Mouse (Mus musculus) small intestine, adult 10 weeks (tissue): ENCODE data around the gene Phf21a. TPM values are rescaled to one million over a fixed set of nuclear protein-coding genes. Genes with fewer than 3 reads are reported as not detected.

Source experiments
- polyA plus RNA-seq: library from polyadenylated mRNA; stranded (reverse); fragments of 350-450 nt; fragmentation: Illumina TruSeq; extraction: RNeasy Lipid Tissue Mini Kit (QIAGEN cat#74804); gene quantifications from one replicate; pipeline ENCODE4 v1.2.3, GENCODE M21; 2014; ENCODE audit warnings: low replicate concordance

Gene Phf21a
- polyA plus RNA-seq: 24.8 TPM

DNA sequence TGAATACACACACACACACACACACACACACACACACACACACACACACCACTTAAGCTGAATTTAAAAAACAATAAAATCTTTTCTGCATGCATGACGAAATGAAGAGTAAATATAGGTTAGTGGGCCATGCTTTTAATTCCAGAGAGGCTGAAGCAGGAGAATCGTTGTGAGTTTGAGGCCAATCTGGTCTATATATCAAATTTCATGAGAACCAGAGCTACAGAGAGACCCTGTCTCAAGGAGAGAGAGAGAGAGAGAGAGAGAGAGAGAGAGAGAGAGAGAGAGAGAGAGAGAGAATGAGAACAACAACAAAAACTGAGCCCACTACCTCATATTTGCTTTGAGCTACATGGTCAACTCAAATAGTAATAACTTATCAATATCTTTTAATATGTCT lies at the start of gene Phf21a:
Gene Phf21a (plus strand): TSS at position 301 of the 400 bp plus-strand sequence.

DNA sequence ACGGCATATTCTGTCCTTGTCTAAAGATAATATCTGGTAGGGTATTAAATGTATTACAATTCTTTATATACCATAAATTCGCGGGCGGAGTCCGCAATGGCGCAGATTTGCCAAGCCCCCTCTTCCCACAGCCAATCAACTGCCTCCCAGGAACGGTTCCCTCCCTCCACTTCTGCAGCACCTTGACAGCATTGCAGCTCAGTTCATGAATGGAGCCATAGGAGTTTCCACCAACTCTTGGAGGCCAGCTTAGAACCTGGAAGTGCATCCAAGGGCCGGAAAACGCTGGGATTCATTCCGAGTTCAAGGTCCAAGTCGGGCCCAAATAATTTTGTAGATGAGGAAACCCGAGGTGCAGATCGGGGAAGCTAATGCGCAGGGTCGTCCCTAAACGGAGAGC lies 281.6 kb downstream of the Phf21a start, which contains the start of the genes Pex16 and Large2:
Gene Pex16 (plus strand): TSS at position 163 of the 400 bp plus-strand sequence.
Gene Large2 (minus strand): TSS at position 356 of the 400 bp plus-strand sequence.

DNA sequence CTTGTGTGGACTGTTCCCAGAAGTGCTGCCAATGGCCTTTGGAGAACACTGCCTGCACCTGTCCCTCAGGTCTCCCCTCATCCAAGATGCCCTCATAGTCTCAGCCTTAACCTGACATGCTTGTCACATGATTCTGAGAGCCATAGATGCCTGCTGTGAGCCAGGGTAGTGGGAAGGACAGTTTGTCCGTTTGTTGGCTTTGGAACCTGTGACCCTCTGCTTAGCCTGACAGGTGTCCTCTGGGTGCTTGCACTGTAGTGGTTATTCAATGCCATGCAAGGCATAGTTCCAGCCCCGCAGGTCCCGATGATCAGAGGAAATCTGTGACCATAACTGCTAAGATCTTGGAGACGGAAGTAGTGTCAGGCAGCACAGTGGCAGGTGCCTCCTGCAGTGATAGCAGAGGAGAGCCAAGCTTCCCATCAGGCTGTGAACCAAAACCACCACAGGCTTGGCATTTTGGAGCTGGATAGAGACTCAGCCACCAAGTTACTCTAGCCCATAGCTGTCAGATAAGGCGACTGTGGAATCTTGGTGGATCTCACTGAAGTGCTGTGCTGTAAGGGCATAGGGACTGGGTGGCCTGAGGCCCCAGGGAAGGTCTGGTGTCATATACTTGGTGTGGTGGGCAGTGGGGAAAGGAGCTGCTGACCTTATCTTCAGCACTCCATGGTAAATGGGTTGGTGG lies 289.1 kb downstream of the Phf21a start, which contains the start of gene 1700029I15Rik:
Gene 1700029I15Rik (plus strand): TSS at position 638 of the 688 bp plus-strand sequence.

DNA sequence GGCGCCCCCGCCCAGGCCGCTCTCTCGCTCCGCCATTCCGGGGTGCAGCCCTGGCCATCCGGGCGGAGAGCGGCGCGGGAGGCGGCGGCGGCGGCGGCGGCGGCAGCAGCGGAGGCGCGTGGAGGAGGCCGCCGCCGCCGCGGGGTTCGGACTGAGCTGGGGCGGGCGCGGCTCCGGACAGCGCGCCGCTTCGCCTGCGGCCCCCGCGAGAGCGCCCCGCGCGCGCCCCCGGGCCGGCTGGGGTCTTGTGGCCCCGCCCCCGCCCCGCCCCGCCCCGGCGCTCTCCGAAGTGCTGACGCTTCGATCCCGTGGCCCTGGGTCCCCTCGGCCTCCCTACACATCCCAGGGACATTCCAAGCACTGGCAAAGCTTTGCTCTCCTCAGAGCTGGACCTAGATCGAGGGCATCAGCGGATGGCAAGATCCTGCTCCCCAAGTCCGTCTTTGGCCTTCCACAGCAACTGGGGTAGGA lies 308.2 kb downstream of the Phf21a start, which contains the start of gene Mapk8ip1:
Gene Mapk8ip1 (minus strand): TSS at position 173 of the 471 bp plus-strand sequence.

Other genes starting within 250 kb of the Phf21a start
- gene Chrm4, start 165.9 kb upstream of the Phf21a start, polyA plus RNA-seq: not detected
- gene Mdk, start 160.8 kb upstream of the Phf21a start, polyA plus RNA-seq: 0.85 TPM
- not detected for gene Gm9821, start 147.4 kb upstream of the Phf21a start, polyA plus RNA-seq
- gene Dgkz, start 117.3 kb upstream of the Phf21a start, polyA plus RNA-seq: 0.56 TPM
- 5.2 TPM for gene Creb3l1, start 68.6 kb upstream of the Phf21a start, polyA plus RNA-seq